Mouse (Mus musculus) megakaryocyte-erythroid progenitor cell, adult 5 weeks (primary cell): Measurements from ENCODE around the gene Rgl3. TPM values are rescaled to one million over a fixed set of nuclear protein-coding genes. Genes with fewer than 3 reads are reported as not detected.

Experiments
- polyA plus RNA-seq: library from polyadenylated mRNA; stranded (reverse); fragments of >175 nt; gene quantifications from 2 replicates; pipeline ENCODE4 v1.2.3, GENCODE M21; 2012

Gene Rgl3
- 0.03 and 0.11 TPM in 2 replicates for polyA plus RNA-seq

GRCm38 (mm10) chr9:21989230-21990110 is at the start of gene Rgl3:
TSS of gene Rgl3 (minus strand) at chr9:21989446.

GRCm38 (mm10) chr9:22002194-22003162 is 13.2 kb upstream of the Rgl3 start, which contains the start of the genes Ccdc151 and Prkcsh:
TSS of gene Ccdc151 (minus strand) at chr9:22002634.
TSS of gene Prkcsh (plus strand) at chr9:22002806.

GRCm38 (mm10) chr9:21963417-21963816 is 25.8 kb downstream of the Rgl3 start, which contains the start of gene Epor:
TSS of gene Epor (minus strand) at chr9:21963506.

GRCm38 (mm10) chr9:21955570-21956281 is 33.5 kb downstream of the Rgl3 start, which contains the start of gene Swsap1:
TSS of gene Swsap1 (plus strand) at chr9:21955755.

GRCm38 (mm10) chr9:21936692-21937570 is 52.3 kb downstream of the Rgl3 start, which contains the start of gene Plppr2:
TSS of gene Plppr2 (plus strand) at chr9:21937033.

GRCm38 (mm10) chr9:21927208-21927753 is 62.0 kb downstream of the Rgl3 start, which contains the start of the genes Ccdc159 and Tmem205:
TSS of gene Ccdc159 (plus strand) at chr9:21927471.
TSS of gene Tmem205 (minus strand) at chr9:21927556.

Other genes with a start within 250 kb of the Rgl3 start
- gene Spc24, start 229.1 kb downstream of the Rgl3 start, polyA plus RNA-seq: 101 and 106 TPM in 2 replicates
- gene Kank2, start 190.7 kb downstream of the Rgl3 start, polyA plus RNA-seq: 1.9 and 2.9 TPM in 2 replicates
- gene Angptl8, start 153.9 kb downstream of the Rgl3 start, polyA plus RNA-seq: 1.7 and 3.7 TPM in 2 replicates
- gene Dock6, start 136.8 kb downstream of the Rgl3 start, polyA plus RNA-seq: 3.1 and 4.8 TPM in 2 replicates
- 35.5 and 43.8 TPM in 2 replicates for gene Rab3d, start 71.3 kb downstream of the Rgl3 start, polyA plus RNA-seq
- 0.26 and 0.54 TPM in 2 replicates for gene Ccdc159, start 62.0 kb downstream of the Rgl3 start, polyA plus RNA-seq
- gene Tmem205, start 61.9 kb downstream of the Rgl3 start, polyA plus RNA-seq: 28.8 and 33.9 TPM in 2 replicates
- 1.9 and 2.5 TPM in 2 replicates for gene Plppr2, start 52.4 kb downstream of the Rgl3 start, polyA plus RNA-seq
- 5.8 and 8.1 TPM in 2 replicates for gene Swsap1, start 33.7 kb downstream of the Rgl3 start, polyA plus RNA-seq
- gene Epor, start 25.9 kb downstream of the Rgl3 start, polyA plus RNA-seq: 45.2 and 62.0 TPM in 2 replicates
- gene Ccdc151, start 13.2 kb upstream of the Rgl3 start, polyA plus RNA-seq: not detected in 2 replicates
- gene Prkcsh, start 13.4 kb upstream of the Rgl3 start, polyA plus RNA-seq: 202 and 244 TPM in 2 replicates
- 0.02 and 0.03 TPM in 2 replicates for gene Elavl3, start 62.6 kb upstream of the Rgl3 start, polyA plus RNA-seq
- gene Gm49318, start 81.8 kb upstream of the Rgl3 start, polyA plus RNA-seq: not detected in 2 replicates
- 19.3 and 24.5 TPM in 2 replicates for gene Zfp653, start 81.9 kb upstream of the Rgl3 start, polyA plus RNA-seq
- 30.5 and 33.6 TPM in 2 replicates for gene Ecsit, start 96.0 kb upstream of the Rgl3 start, polyA plus RNA-seq
- gene Cnn1, start 109.8 kb upstream of the Rgl3 start, polyA plus RNA-seq: 0.06 TPM in 1 of 2 replicates, not detected in the other
- 75.1 and 88.1 TPM in 2 replicates for gene Elof1, start 127.7 kb upstream of the Rgl3 start, polyA plus RNA-seq
- 9.1 and 11.8 TPM in 2 replicates for gene Acp5, start 146.3 kb upstream of the Rgl3 start, polyA plus RNA-seq
- 77.0 and 80.8 TPM in 2 replicates for gene Pigyl, start 167.4 kb upstream of the Rgl3 start, polyA plus RNA-seq
- not detected in 2 replicates for gene Zfp872, start 198.6 kb upstream of the Rgl3 start, polyA plus RNA-seq
- gene Zfp809, start 236.3 kb upstream of the Rgl3 start, polyA plus RNA-seq: 3.2 and 4.1 TPM in 2 replicates